Mouse (Mus musculus) kidney, adult 2 months (tissue): ENCODE data around the gene Ralgps1.

Experiments
- CTCF ChIP-seq: fragments of 200-500 bp; conservative IDR thresholded peaks from 2 replicates; pipeline ENCODE4 v1.5.1; 2011; ENCODE audit warnings: low read depth, mild to moderate bottlenecking, control low read depth, low read length, moderate library complexity, mixed read lengths; ENCODE audit not compliant: insufficient read depth, insufficient read length
- POLR2A ChIP-seq: fragments of 200-500 bp; IDR thresholded peaks from one replicate; pipeline ENCODE4 v1.6.1; 2011; ENCODE audit warnings: low read depth, low read length, control low read depth

GRCm38 (mm10) chr2:33179171-33179929, 191.9 kb downstream of the Ralgps1 start:
- TF ChIP-seq CTCF (no peak), POLR2A (no peak)
